Mouse (Mus musculus) Patski (cell line): ENCODE results near the gene R3hdm2. TPM values are rescaled to one million over a fixed set of nuclear protein-coding genes. Genes with fewer than 3 reads are reported as not detected.

Experiments
- ATAC-seq: fragments of 100-300 bp; one replicate; pipeline ENCODE4 v1.8.0; 2021
- CTCF ChIA-PET: fragments of 350-600 bp; sonication (Branson Sonifier 250); formaldehyde crosslinking; loops from one replicate; lab custom pipeline; 2022; ENCODE audit warnings: inconsistent platforms; lab: Charles Lee
- POLR2A ChIA-PET: fragments of 350-600 bp; sonication (Branson Sonifier 250); formaldehyde crosslinking; loops from one replicate; lab custom pipeline; 2022; ENCODE audit warnings: antibody characterized with exemption, inconsistent platforms; lab: Charles Lee
- DNase-seq: peaks from one replicate; pipeline ENCODE4 v3.0.0-alpha.2; 2011; ENCODE audit warnings: low read depth, low spot score
- H3K27me3 ChIP-seq: fragments of 371-371 bp; one replicate; pipeline ENCODE4 v1.5.1; 2021
- CTCF ChIP-seq: fragments of 100-300 bp; IDR thresholded peaks from one replicate; pipeline ENCODE4 v1.5.1; 2021
- in situ Hi-C: fragments of 300-500 bp; cut with MboI; formaldehyde crosslinking; loops from 3 replicates; pipeline ENCODE4 v1.11.1; 2018; ENCODE audit warnings: low pct_unique_long_range_greater_than_20kb, mixed read lengths
- polyA plus RNA-seq: library from polyadenylated mRNA; unstranded; gene quantifications from one replicate; pipeline ENCODE4 v1.2.3, GENCODE M21; 2021

The R3hdm2 gene
- polyA plus RNA-seq, 1 experiment from 2014 or later: 98.4 TPM

DNA sequence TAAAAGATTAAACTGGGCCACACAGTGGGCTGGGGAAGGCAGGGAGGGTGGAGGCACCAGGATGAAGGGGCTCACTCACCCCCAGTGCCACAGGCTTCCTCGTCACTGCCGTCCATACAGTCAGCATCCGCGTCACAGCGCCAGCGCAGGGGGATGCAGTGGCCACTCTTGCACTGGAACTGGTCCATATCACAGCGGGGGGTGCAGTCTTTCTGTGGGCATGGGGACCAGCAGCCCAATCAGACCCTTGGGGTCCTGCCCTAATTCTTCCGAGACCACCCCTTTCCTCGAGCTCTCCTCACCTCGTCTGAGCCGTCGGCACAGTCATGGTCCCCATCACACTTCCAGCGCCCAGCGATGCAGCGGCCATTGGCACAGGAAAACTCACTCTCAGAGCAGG lies 168.1 kb downstream of the R3hdm2 start:
- DNase-seq (no peak), ATAC-seq (no peak)
- in situ Hi-C loops: no loop called here
- ChIA-PET CTCF (interaction anchor here (3.3 kb wide), 1 partner anchor 8 kb away, joined by 16 read pairs; no protein-coding TSS in a partner anchor), POLR2A (no interaction called here)
- H3K27me3 ChIP-seq: no peaks in the 10 kb centered on the region
- no peak for TF ChIP-seq CTCF

Other genes with a start within 250 kb of the R3hdm2 start
- gene B4galnt1, start 215.1 kb upstream of the R3hdm2 start, polyA plus RNA-seq: 112 TPM
- gene Slc26a10, start 199.7 kb upstream of the R3hdm2 start, polyA plus RNA-seq: 0.85 TPM
- 106 TPM for gene Arhgef25, start 190.2 kb upstream of the R3hdm2 start, polyA plus RNA-seq
- 155 TPM for gene Dtx3, start 184.6 kb upstream of the R3hdm2 start, polyA plus RNA-seq
- 76.8 TPM for gene Pip4k2c, start 168.7 kb upstream of the R3hdm2 start, polyA plus RNA-seq
- 0.44 TPM for gene Kif5a, start 117.0 kb upstream of the R3hdm2 start, polyA plus RNA-seq
- 307 TPM for gene Dctn2, start 114.0 kb upstream of the R3hdm2 start, polyA plus RNA-seq
- gene Mbd6, start 91.3 kb upstream of the R3hdm2 start, polyA plus RNA-seq: 55.1 TPM
- gene Mars, start 68.5 kb upstream of the R3hdm2 start, polyA plus RNA-seq: 152 TPM
- not detected for gene Arhgap9, start 58.4 kb upstream of the R3hdm2 start, polyA plus RNA-seq
- gene Gli1, start 38.4 kb upstream of the R3hdm2 start, polyA plus RNA-seq: 0.23 TPM
- 0.01 TPM for gene Inhbe, start 25.9 kb upstream of the R3hdm2 start, polyA plus RNA-seq
- not detected for gene Inhbc, start 9.9 kb upstream of the R3hdm2 start, polyA plus RNA-seq
- 0.80 TPM for gene Stac3, start 121.4 kb downstream of the R3hdm2 start, polyA plus RNA-seq
- gene Ndufa4l2, start 134.6 kb downstream of the R3hdm2 start, polyA plus RNA-seq: 0.18 TPM
- gene Shmt2, start 142.1 kb downstream of the R3hdm2 start, polyA plus RNA-seq: 144 TPM
- gene Nxph4, start 154.2 kb downstream of the R3hdm2 start, polyA plus RNA-seq: 6.0 TPM
- gene Lrp1, start 240.8 kb downstream of the R3hdm2 start, polyA plus RNA-seq: 62.5 TPM